9 mouse cellular contexts compared by ENCODE assay signal in genomic region chr1:193575986-193576713, GRCm38 (mm10).
DNase-seq lines count a peak whose midpoint lies in the region; ATAC-seq and TF ChIP-seq lines count a peak whose summit lies in the region.
"Had no signal": no experiment of that assay in that cellular context is flagged by ENCODE, and none has a peak within 500 bp of the region (broad histone marks: within the 10 kb centered on the region; RNA-seq: fewer than 3 reads in every experiment).

No protein-coding gene starts in this region.

- H3K4me1 ChIP-seq in G1E (ENCODE audit: insufficient read depth, low read depth, low read length) = no peaks in the 10 kb centered on the region
- H3K4me1 ChIP-seq in forebrain, embryonic 13.5 days = peaks cover 13% of the 10 kb centered on the region
- H3K4me1 ChIP-seq in liver, embryonic 14.5 days (replicated peaks; ENCODE audit: control insufficient read depth in 2 of 2, insufficient read depth in 2 of 2, low read length in 1 of 2) = no peaks in the 10 kb centered on the region; a peak in 1 of 4 replicates
- H3K4me1 ChIP-seq in neural tube, embryonic 15.5 days = peaks cover 9% of the 10 kb centered on the region

- H3K27me3 ChIP-seq in G1E (ENCODE audit: insufficient read depth, low read length) = no peaks in the 10 kb centered on the region
- H3K27me3 ChIP-seq in forebrain, embryonic 13.5 days = 0 out of 2 replicates have a peak, but pooled peaks cover 6% of the 10 kb centered on the region
- H3K27me3 ChIP-seq in liver, embryonic 14.5 days (ENCODE audit: control insufficient read depth, insufficient read depth, low read length) = no peaks in the 10 kb centered on the region
- H3K27me3 ChIP-seq in neural tube, embryonic 15.5 days (replicated peaks) = no peaks in the 10 kb centered on the region

- no peak overlapping the region for H3K9ac ChIP-seq in forebrain, embryonic 13.5 days
- H3K9ac ChIP-seq in liver, embryonic 14.5 days (replicated peaks) = no peak overlapping the region
- no peak overlapping the region for H3K9ac ChIP-seq in neural tube, embryonic 15.5 days (replicated peaks)

- no peak for TF ChIP-seq EP300 in liver, embryonic 14.5 days (IDR thresholded peaks at IDR 0.05; ENCODE audit: low read depth)

- 8% methylated on average over 12 of the region's 12 CpGs for WGBS in forebrain, embryonic 13.5 days
- 9% methylated on average over 12 of the region's 12 CpGs for WGBS in liver, embryonic 14.5 days (ENCODE audit: insufficient replicate concordance)
- WGBS in neural tube, embryonic 15.5 days = 3% methylated on average over 12 of the region's 12 CpGs

- intact Hi-C loops in heart, postnatal 10 days (cut with DNase I) = loop anchor here (1.0 to 5.0 kb wide), 3 partner anchors 91 to 647 kb away; no protein-coding TSS in a partner anchor

- no peak overlapping the region; the same call in 1 of the 2 replicates for H3K27ac ChIP-seq in forebrain, embryonic 13.5 days
- H3K27ac ChIP-seq in liver, embryonic 14.5 days = no peak overlapping the region
- H3K27ac ChIP-seq in neural tube, embryonic 15.5 days (replicated peaks) = peak overlapping the region; percentile 39

- peak; percentile 5 for DNase-seq in G1E (ENCODE audit: low spot score)
- DNase-seq in c-Kit-positive CD71-positive TER-119-positive erythroid progenitor cells, embryonic 14.5 days (ENCODE audit: low spot score) = peak; percentile 8
- DNase-seq in heart, postnatal 10 days = peak; percentile 83 to 85
- DNase-seq in kidney, postnatal 4 days = peak; percentile 83 to 87
- DNase-seq in liver, embryonic 14.5 days (ENCODE audit: low read depth in 3 of 3, low spot score in 3 of 3) = peak in 2 of 3 experiments; percentile 22 to 37
- peak; percentile 71 for DNase-seq in thymus, postnatal 14 days

- H3K4me2 ChIP-seq in forebrain, embryonic 13.5 days = no peak overlapping the region
- H3K4me2 ChIP-seq in liver, embryonic 14.5 days (ENCODE audit: low read depth) = no peak overlapping the region
- H3K4me2 ChIP-seq in neural tube, embryonic 15.5 days = no peak overlapping the region

- H3K9me3 ChIP-seq in G1E (replicated peaks) = no peaks in the 10 kb centered on the region
- no peaks in the 10 kb centered on the region for H3K9me3 ChIP-seq in forebrain, embryonic 13.5 days (replicated peaks)
- H3K9me3 ChIP-seq in liver, embryonic 14.5 days (ENCODE audit: control insufficient read depth, low read length) = no peaks in the 10 kb centered on the region
- H3K9me3 ChIP-seq in neural tube, embryonic 15.5 days (replicated peaks) = no peaks in the 10 kb centered on the region

- peak; percentile 55; the same call in 1 of the 2 replicates for ATAC-seq in G1E (ENCODE audit: extremely low read depth, insufficient number of reproducible peaks, low FRiP score, poor library complexity, severe bottlenecking)
- ATAC-seq in forebrain, embryonic 13.5 days = peak; percentile 98
- peak; percentile 29 for ATAC-seq in liver, embryonic 14.5 days (ENCODE audit: insufficient read depth)
- peak; percentile 94 for ATAC-seq in neural tube, embryonic 15.5 days (ENCODE audit: low FRiP score)

- no peaks in the 10 kb centered on the region for H3K36me3 ChIP-seq in G1E (replicated peaks)
- H3K36me3 ChIP-seq in forebrain, embryonic 13.5 days (ENCODE audit: poor library complexity, severe bottlenecking) = no peaks in the 10 kb centered on the region
- no peaks in the 10 kb centered on the region for H3K36me3 ChIP-seq in liver, embryonic 14.5 days (replicated peaks; ENCODE audit: control insufficient read depth, insufficient read depth, low read depth)
- H3K36me3 ChIP-seq in neural tube, embryonic 15.5 days = no peaks in the 10 kb centered on the region

- 0 out of 2 replicates have a peak, but pooled peaks have one; percentile 38 for TF ChIP-seq CTCF in G1E (IDR thresholded peaks at IDR 0.05; ENCODE audit: low read depth, low read length)
- peak; percentile 78 for TF ChIP-seq CTCF in liver, embryonic 14.5 days (IDR thresholded peaks at IDR 0.05; ENCODE audit: low read depth)

- no peak overlapping the region for H3K4me3 ChIP-seq in G1E (ENCODE audit: low read depth, low read length)
- no peak overlapping the region for H3K4me3 ChIP-seq in forebrain, embryonic 13.5 days
- no peak overlapping the region for H3K4me3 ChIP-seq in liver, embryonic 14.5 days (ENCODE audit: insufficient read depth in 1 of 2, low read depth in 2 of 2, low read length in 2 of 2)
- no peak overlapping the region for H3K4me3 ChIP-seq in neural tube, embryonic 15.5 days (replicated peaks)
- H3K4me3 ChIP-seq: myocyte had no signal

Comparison
In these comparisons a context has a peak if more than half of its experiments do, and no peak if none do; other contexts are left out.
1. ATAC-seq: peak in every context shown above with its lines; median percentile 98 in forebrain, embryonic 13.5 days; 94 in neural tube, embryonic 15.5 days; 55 in G1E; 29 in liver, embryonic 14.5 days.
2. DNase-seq: peak in every context shown above with its lines; median percentile 85 in kidney, postnatal 4 days; 84 in heart, postnatal 10 days; 71 in thymus, postnatal 14 days; 30 in liver, embryonic 14.5 days; 8 in c-Kit-positive CD71-positive TER-119-positive erythroid progenitor cells, embryonic 14.5 days; 5 in G1E.